Mouse (Mus musculus) MEL (cell line): ENCODE data around the gene Lrrn3. TPM values are rescaled to one million over a fixed set of nuclear protein-coding genes. Genes with fewer than 3 reads are reported as not detected.

Experiments
- DNase-seq: peaks from one replicate; pipeline ENCODE4 v3.0.0; 2011; ENCODE audit warnings: low read depth, low spot score
- H3K27ac ChIP-seq: 2 replicates; pipeline ENCODE4 v1.5.1; 2012; ENCODE audit warnings: low read depth, mild to moderate bottlenecking, control low read depth, low read length, moderate library complexity; ENCODE audit not compliant: control insufficient read depth
- H3K27me3 ChIP-seq, 2 experiments: fragments of 150-350 bp in 1 of 2; sonication (generic) in 1 of 2; 2 replicates each; pipeline ENCODE4 v1.6.1; 2012; ENCODE audit warnings: low read length in 2 of 2, mild to moderate bottlenecking in 2 of 2, improper control_type of control experiment in 1 of 2, moderate library complexity in 1 of 2; ENCODE audit not compliant: insufficient read depth in 2 of 2, control insufficient read depth in 1 of 2
- H3K36me3 ChIP-seq, 2 experiments: 2 replicates each; pipeline ENCODE4 v1.6.1; 2012 to 2014; ENCODE audit warnings: low read length in 2 of 2, improper control_type of control experiment in 1 of 2, inconsistent platforms in 1 of 2, mild to moderate bottlenecking in 1 of 2; ENCODE audit not compliant: insufficient read depth in 2 of 2, control insufficient read depth in 1 of 2
- H3K4me1 ChIP-seq, 2 experiments: fragments of 150-350 bp in 1 of 2; sonication (generic) in 1 of 2; 2 replicates each; pipeline ENCODE4 v1.6.1; 2012; ENCODE audit warnings: low read length in 2 of 2, improper control_type of control experiment in 1 of 2, mild to moderate bottlenecking in 1 of 2; ENCODE audit not compliant: insufficient read depth in 2 of 2, control insufficient read depth in 1 of 2
- H3K4me3 ChIP-seq, 2 experiments: fragments of 150-350 bp in 1 of 2; sonication (generic) in 1 of 2; 2 replicates each; pipeline ENCODE4 v1.5.1; 2012; ENCODE audit warnings: low read depth in 2 of 2, low read length in 2 of 2, mild to moderate bottlenecking in 2 of 2, moderate library complexity in 2 of 2, control low read depth in 1 of 2, improper control_type of control experiment in 1 of 2; ENCODE audit not compliant: control insufficient read depth in 1 of 2, insufficient read depth in 1 of 2
- H3K79me2 ChIP-seq: 2 replicates; pipeline ENCODE4 v1.6.1; 2012; ENCODE audit warnings: mild to moderate bottlenecking, low read length, moderate library complexity; ENCODE audit not compliant: control insufficient read depth, poor library complexity, insufficient read depth
- H3K9ac ChIP-seq: 2 replicates; pipeline ENCODE4 v1.6.1; 2012; ENCODE audit warnings: low read depth, mild to moderate bottlenecking, control low read depth, low read length, moderate library complexity; ENCODE audit not compliant: control insufficient read depth, poor library complexity, severe bottlenecking
- H3K9me3 ChIP-seq: fragments of 150-350 bp; sonication (generic); replicated peaks from 2 replicates; pipeline ENCODE4 v1.6.1; 2012; ENCODE audit warnings: mild to moderate bottlenecking, low read length, improper control_type of control experiment, moderate library complexity; ENCODE audit not compliant: insufficient read depth
- CHD1 ChIP-seq: IDR thresholded peaks from 2 replicates; pipeline ENCODE4 v1.6.1; 2012; ENCODE audit warnings: low read depth, mild to moderate bottlenecking, inconsistent platforms, low read length, improper control_type of control experiment
- E2F4 ChIP-seq: IDR thresholded peaks from 2 replicates; pipeline ENCODE4 v1.6.1; 2011; ENCODE audit warnings: low read depth, low read length, improper control_type of control experiment, borderline replicate concordance
- ELF1 ChIP-seq: IDR thresholded peaks from 2 replicates; pipeline ENCODE4 v1.6.1; 2014; ENCODE audit warnings: low read depth, mild to moderate bottlenecking, inconsistent platforms, low read length, improper control_type of control experiment, moderate library complexity
- EP300 ChIP-seq, 2 experiments: IDR thresholded peaks; 2 replicates each; pipeline ENCODE4 v1.6.1; 2011; ENCODE audit warnings: improper control_type of control experiment in 2 of 2, low read length in 2 of 2, low read depth in 1 of 2, mild to moderate bottlenecking in 1 of 2
- JUND ChIP-seq: IDR thresholded peaks from 2 replicates; pipeline ENCODE4 v1.6.1; 2011; ENCODE audit warnings: low read depth, mild to moderate bottlenecking, improper control_type of control experiment, low read length
- MAX ChIP-seq: IDR thresholded peaks from 2 replicates; pipeline ENCODE4 v1.6.1; 2011; ENCODE audit warnings: low read length, improper control_type of control experiment
- MAZ ChIP-seq: IDR thresholded peaks from 2 replicates; pipeline ENCODE4 v1.6.1; 2012; ENCODE audit warnings: low read depth, mild to moderate bottlenecking, inconsistent platforms, low read length, improper control_type of control experiment
- MYB ChIP-seq: IDR thresholded peaks from 2 replicates; pipeline ENCODE4 v1.6.1; 2011; ENCODE audit warnings: mild to moderate bottlenecking, low read depth, low read length, improper control_type of control experiment
- MYC ChIP-seq: IDR thresholded peaks from 2 replicates; pipeline ENCODE4 v1.6.1; 2011; ENCODE audit warnings: low read depth, mild to moderate bottlenecking, low read length, improper control_type of control experiment, moderate library complexity
- POLR2A ChIP-seq, 2 experiments: IDR thresholded peaks; 2 replicates each; pipeline ENCODE4 v1.6.1; 2011 to 2012; ENCODE audit warnings: low read length in 2 of 2, mild to moderate bottlenecking in 2 of 2, control low read depth in 1 of 2, improper control_type of control experiment in 1 of 2, low read depth in 1 of 2, moderate library complexity in 1 of 2; ENCODE audit not compliant: control insufficient read depth in 1 of 2, insufficient read depth in 1 of 2, poor library complexity in 1 of 2
- POLR2AphosphoS2 ChIP-seq: IDR thresholded peaks from 2 replicates; pipeline ENCODE4 v1.6.1; 2011; ENCODE audit warnings: low read length, improper control_type of control experiment
- POLR2AphosphoS5 ChIP-seq: IDR thresholded peaks from 2 replicates; pipeline ENCODE4 v1.6.1; 2012; ENCODE audit warnings: low read depth, borderline replicate concordance, mild to moderate bottlenecking, inconsistent platforms, low read length, moderate library complexity, mixed read lengths
- RAD21 ChIP-seq: IDR thresholded peaks from 2 replicates; pipeline ENCODE4 v1.6.1; 2011; ENCODE audit warnings: mild to moderate bottlenecking, low read depth, low read length, improper control_type of control experiment
- SIN3A ChIP-seq: IDR thresholded peaks from 2 replicates; pipeline ENCODE4 v1.6.1; 2012; ENCODE audit warnings: low read length, improper control_type of control experiment, inconsistent platforms
- SMC3 ChIP-seq: IDR thresholded peaks from 2 replicates; pipeline ENCODE4 v1.6.1; 2011; ENCODE audit warnings: low read depth, low read length, improper control_type of control experiment
- TAL1 ChIP-seq: IDR thresholded peaks from 2 replicates; pipeline ENCODE4 v1.6.1; 2012; ENCODE audit warnings: mild to moderate bottlenecking, inconsistent platforms, low read length, moderate library complexity, mixed read lengths
- TBP ChIP-seq: IDR thresholded peaks from 2 replicates; pipeline ENCODE4 v1.8.0; 2011; ENCODE audit warnings: low read depth, low read length, improper control_type of control experiment
- UBTF ChIP-seq: IDR thresholded peaks from 2 replicates; pipeline ENCODE4 v1.6.1; 2012; ENCODE audit warnings: low read depth, mild to moderate bottlenecking, inconsistent platforms, low read length, improper control_type of control experiment, moderate library complexity, borderline replicate concordance; ENCODE audit not compliant: insufficient read depth
- USF1 ChIP-seq: IDR thresholded peaks from 2 replicates; pipeline ENCODE4 v1.6.1; 2014; ENCODE audit warnings: low read depth, mild to moderate bottlenecking, inconsistent platforms, low read length, improper control_type of control experiment, moderate library complexity
- USF2 ChIP-seq, 2 experiments: IDR thresholded peaks; 2 replicates each; pipeline ENCODE4 v1.6.1; 2011 to 2012; ENCODE audit warnings: improper control_type of control experiment in 2 of 2, low read length in 2 of 2, borderline replicate concordance in 1 of 2, inconsistent platforms in 1 of 2, low read depth in 1 of 2, mild to moderate bottlenecking in 1 of 2; ENCODE audit not compliant: insufficient read depth in 1 of 2
- ZC3H11A ChIP-seq: IDR thresholded peaks from 2 replicates; pipeline ENCODE4 v1.6.1; 2012; ENCODE audit warnings: low read depth, mild to moderate bottlenecking, inconsistent platforms, low read length, improper control_type of control experiment
- ZMIZ1 ChIP-seq: IDR thresholded peaks from 2 replicates; pipeline ENCODE4 v1.6.1; 2012; ENCODE audit warnings: low read depth, mild to moderate bottlenecking, inconsistent platforms, low read length, improper control_type of control experiment, moderate library complexity
- ZNF384 ChIP-seq: IDR thresholded peaks from 2 replicates; pipeline ENCODE4 v1.6.1; 2012; ENCODE audit warnings: low read depth, mild to moderate bottlenecking, inconsistent platforms, low read length, improper control_type of control experiment
- polyA plus RNA-seq, 2 experiments: library from polyadenylated mRNA; stranded (reverse) in 1 of 2; unstranded in 1 of 2; fragments of >175 nt in 1 of 2; fragments of >200 nt in 1 of 2; gene quantifications; 2 replicates each; pipeline versions ENCODE4 v1.2.1 to v1.2.4; 2012; ENCODE audit warnings: low replicate concordance in 2 of 2, low read depth in 1 of 2; ENCODE audit not compliant: insufficient read length in 2 of 2, insufficient read depth in 1 of 2, missing spikeins in 1 of 2
- total RNA-seq: library from RNA; depleted of rRNA; stranded (reverse); fragments of 300-350 nt; gene quantifications from 2 replicates; pipeline ENCODE4 v1.2.3, GENCODE M21; 2012

The Lrrn3 gene
- total and polyA plus RNA-seq, 3 experiments: not detected

DNA sequence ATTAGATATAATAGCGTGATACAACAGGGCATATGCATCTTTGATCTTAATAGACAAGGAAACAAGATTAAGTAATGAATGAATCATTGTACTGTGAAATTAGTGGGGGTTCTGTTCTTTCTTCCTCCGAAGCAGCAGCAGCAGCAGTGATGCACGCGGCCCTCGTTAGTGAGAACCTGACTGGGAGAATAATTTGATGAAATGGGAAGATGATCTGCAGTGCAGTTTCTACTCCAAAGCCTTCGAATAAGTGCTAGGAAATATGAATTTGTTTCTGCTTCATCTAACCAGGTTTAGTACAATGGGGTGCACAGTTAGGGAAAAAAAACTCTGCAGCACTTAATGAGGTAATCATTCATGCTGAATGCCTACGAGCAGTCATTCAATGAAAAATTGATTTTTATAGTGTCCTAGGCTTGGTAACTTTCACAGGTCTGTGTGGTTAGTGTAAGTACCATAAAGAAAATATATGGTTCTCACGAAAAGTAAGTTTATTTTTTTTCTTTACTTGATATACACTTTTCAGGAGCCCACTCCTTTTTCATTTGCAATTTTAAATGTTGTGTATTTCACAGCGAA is 61.0 kb downstream of the Lrrn3 start:
- Histone ChIP-seq H3K27me3 (no peaks in the 10 kb centered on the region), H3K79me2 (no peaks in the 10 kb centered on the region), H3K9ac (no peak overlapping the region), H3K4me3 (no peak overlapping the region), H3K9me3 (no peaks in the 10 kb centered on the region), H3K4me1 (no peaks in the 10 kb centered on the region), H3K36me3 (no peaks in the 10 kb centered on the region), H3K27ac (no peak overlapping the region)
- TF ChIP-seq TBP: no peak
- DNase-seq: no peak

GRCm38 (mm10) chr12:41417961-41418360 is 68.3 kb downstream of the Lrrn3 start:
- Histone ChIP-seq H3K36me3 (no peaks in the 10 kb centered on the region), H3K27ac (no peak overlapping the region), H3K27me3 (no peaks in the 10 kb centered on the region), H3K4me3 (no peak overlapping the region), H3K9ac (no peak overlapping the region), H3K9me3 (no peaks in the 10 kb centered on the region), H3K4me1 (no peaks in the 10 kb centered on the region), H3K79me2 (no peaks in the 10 kb centered on the region)
- TF ChIP-seq MYC (no peak), UBTF (no peak), POLR2AphosphoS2 (no peak), MAX (no peak), MAZ (no peak), SIN3A (no peak), EP300 (IDR thresholded peaks at IDR 0.05; ENCODE audit: low read depth in 1 of 2, low read length in 2 of 2) (no peak), JUND (no peak), ZMIZ1 (no peak), ZC3H11A (no peak), CHD1 (no peak), TAL1 (no peak), POLR2A (IDR thresholded peaks at IDR 0.05; ENCODE audit: control insufficient read depth in 1 of 2, insufficient read depth in 1 of 2, low read depth in 1 of 2, low read length in 2 of 2, poor library complexity in 1 of 2) (no peak), SMC3 (no peak), POLR2AphosphoS5 (no peak), E2F4 (no peak)
- TF ChIP-seq, all 39 proteins: peak for 0
- no peak for DNase-seq

DNA sequence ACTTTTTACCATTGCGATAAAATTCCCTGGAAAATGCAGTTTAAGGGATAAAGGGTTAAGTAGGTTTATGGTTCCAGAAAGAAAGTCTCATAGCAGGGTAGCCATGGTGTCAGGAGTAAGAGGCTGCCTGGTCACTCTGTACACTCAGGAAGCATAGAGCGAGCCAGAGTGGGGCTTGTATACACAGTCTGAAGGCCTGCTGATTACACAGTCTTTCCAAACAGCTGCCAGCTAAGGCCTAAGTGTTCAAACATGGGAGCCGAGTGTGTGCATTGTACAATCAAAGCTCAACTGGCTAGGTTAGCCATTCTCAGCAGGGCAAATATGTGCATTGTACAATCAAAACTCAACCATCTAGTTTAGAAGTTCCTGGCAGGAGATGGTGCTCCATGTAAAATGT is 69.1 kb downstream of the Lrrn3 start:
- no peak for DNase-seq
- no peak overlapping the region for H3K27ac ChIP-seq
- H3K79me2 ChIP-seq: no peaks in the 10 kb centered on the region
- no peak overlapping the region for H3K9ac ChIP-seq
- no peaks in the 10 kb centered on the region for H3K4me1 ChIP-seq
- TF ChIP-seq SMC3: no peak
- TF ChIP-seq USF2 (IDR thresholded peaks at IDR 0.05; ENCODE audit: borderline replicate concordance in 1 of 2, insufficient read depth in 1 of 2, low read depth in 1 of 2, low read length in 2 of 2): no peak
- TF ChIP-seq TAL1: no peak
- no peak for TF ChIP-seq UBTF
- no peak for TF ChIP-seq TBP
- no peak for TF ChIP-seq ZC3H11A
- TF ChIP-seq POLR2A (IDR thresholded peaks at IDR 0.05; ENCODE audit: control insufficient read depth in 1 of 2, insufficient read depth in 1 of 2, low read depth in 1 of 2, low read length in 2 of 2, poor library complexity in 1 of 2): no peak
- TF ChIP-seq ELF1: no peak
- TF ChIP-seq ZNF384: no peak
- TF ChIP-seq MYC: no peak
- no peak for TF ChIP-seq USF1
- no peak for TF ChIP-seq MYB
- TF ChIP-seq SIN3A: no peak
- no peak for TF ChIP-seq RAD21
- TF ChIP-seq POLR2AphosphoS2: no peak
- H3K9me3 ChIP-seq: no peaks in the 10 kb centered on the region
- no peak overlapping the region for H3K4me3 ChIP-seq
- no peaks in the 10 kb centered on the region for H3K27me3 ChIP-seq
- no peaks in the 10 kb centered on the region for H3K36me3 ChIP-seq
